Comparison of ENCODE assay signal across 34 mouse cellular contexts in the genomic region with DNA sequence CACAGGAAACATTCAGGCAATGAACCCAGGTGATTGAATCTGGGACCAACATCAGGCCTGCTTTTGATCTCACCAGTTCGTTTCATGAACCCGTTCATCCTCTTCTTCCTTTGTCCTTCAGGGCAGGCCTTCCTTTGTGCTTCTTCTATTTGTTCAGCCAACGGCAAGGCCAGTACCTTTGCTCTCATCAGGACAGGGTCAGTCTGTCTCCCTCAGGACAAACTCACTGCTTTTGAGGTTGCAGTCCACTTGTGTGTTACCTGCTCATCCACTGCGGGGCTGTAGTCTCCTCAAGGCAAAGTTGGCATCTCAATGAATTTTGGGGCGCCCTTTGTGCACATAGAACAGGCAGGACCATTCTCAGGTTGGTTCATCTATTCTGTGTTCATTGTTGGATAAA.
"Had no signal": no experiment of that assay in that cellular context is flagged by ENCODE, and none has a peak within 500 bp of the region (broad histone marks: within the 10 kb centered on the region; RNA-seq: fewer than 3 reads in every experiment).

No protein-coding gene starts in this region.

- H3K4me3 ChIP-seq: heart, embryonic 10.5 days; heart, embryonic 12.5 days; heart, embryonic 13.5 days; heart, embryonic 15.5 days; hindbrain, embryonic 10.5 days; hindbrain, embryonic 12.5 days; hindbrain, embryonic 13.5 days; hindbrain, embryonic 15.5 days; intestine, embryonic 15.5 days; kidney, embryonic 15.5 days; layer of hippocampus, adult 2 months had no signal

- DNase-seq: heart, postnatal 10 days; heart, postnatal 36 days; heart, postnatal 4 days; kidney, adult 11 months; kidney, adult 18-20 months; kidney, adult 2 months; kidney, adult 8-10 months; kidney, adult 9 months; kidney, postnatal 10 days; kidney, postnatal 14 days; kidney, postnatal 25 days; kidney, postnatal 36 days; kidney, postnatal 4 days; layer of hippocampus, adult 9-11 months; layer of hippocampus, postnatal 36 days had no signal

- ATAC-seq: hindbrain, embryonic 16.5 days; hindbrain, postnatal 0 days; inflammation-experienced regulatory T-cells, adult 6 months; intestine, embryonic 15.5 days; intestine, embryonic 16.5 days; intestine, postnatal 0 days had no signal

- H3K27me3 ChIP-seq: heart, embryonic 12.5 days; heart, embryonic 13.5 days; heart, embryonic 15.5 days; hindbrain, embryonic 12.5 days; hindbrain, embryonic 13.5 days; hindbrain, embryonic 15.5 days; intestine, embryonic 15.5 days; kidney, embryonic 15.5 days had no signal

- H3K36me3 ChIP-seq: heart, embryonic 15.5 days; hindbrain, embryonic 10.5 days; hindbrain, embryonic 12.5 days; hindbrain, embryonic 13.5 days; hindbrain, embryonic 15.5 days; intestine, embryonic 15.5 days had no signal

- H3K4me1 ChIP-seq: heart, embryonic 10.5 days; hindbrain, embryonic 10.5 days; hindbrain, embryonic 12.5 days; hindbrain, embryonic 13.5 days; hindbrain, embryonic 15.5 days; intestine, embryonic 15.5 days; kidney, embryonic 15.5 days had no signal

- H3K9ac ChIP-seq: heart, embryonic 12.5 days; heart, embryonic 13.5 days; heart, embryonic 15.5 days; hindbrain, embryonic 12.5 days; hindbrain, embryonic 13.5 days; hindbrain, embryonic 14.5 days; hindbrain, embryonic 15.5 days; intestine, embryonic 15.5 days; kidney, embryonic 15.5 days had no signal

- H3K27ac ChIP-seq: heart, embryonic 10.5 days; heart, embryonic 13.5 days; heart, embryonic 15.5 days; hindbrain, embryonic 10.5 days; hindbrain, embryonic 12.5 days; hindbrain, embryonic 13.5 days; hindbrain, embryonic 14.5 days; hindbrain, embryonic 15.5 days; hindbrain, postnatal 0 days; intestine, embryonic 15.5 days; kidney, embryonic 15.5 days; kidney, postnatal 0 days; layer of hippocampus, adult 2 months had no signal

- H3K4me2 ChIP-seq: heart, embryonic 11.5 days; heart, embryonic 12.5 days; heart, embryonic 13.5 days; heart, embryonic 15.5 days; hindbrain, embryonic 12.5 days; hindbrain, embryonic 13.5 days; hindbrain, embryonic 14.5 days; hindbrain, embryonic 15.5 days; intestine, embryonic 15.5 days; kidney, embryonic 15.5 days had no signal

- H3K9me3 ChIP-seq: heart, embryonic 10.5 days; heart, embryonic 12.5 days; heart, embryonic 13.5 days; heart, embryonic 15.5 days; hindbrain, embryonic 10.5 days; hindbrain, embryonic 12.5 days; hindbrain, embryonic 13.5 days; hindbrain, embryonic 15.5 days; intestine, embryonic 15.5 days; kidney, embryonic 15.5 days had no signal
